Mouse (Mus musculus): ENCODE measurements at regions not wholly inside any gene's neighbourhood (a gene's known extent, or its start where the extent isn't known, plus 50 kb on each side); places are given as distances from the start of the nearest gene placed in this dataset.

GRCm38 (mm10) chr14:33789556-33789955, 133.8 kb upstream of the Gdf10 start:
- DNase-seq = no peak
- intact Hi-C loops (cut with DNase I) = no loop called here

DNA sequence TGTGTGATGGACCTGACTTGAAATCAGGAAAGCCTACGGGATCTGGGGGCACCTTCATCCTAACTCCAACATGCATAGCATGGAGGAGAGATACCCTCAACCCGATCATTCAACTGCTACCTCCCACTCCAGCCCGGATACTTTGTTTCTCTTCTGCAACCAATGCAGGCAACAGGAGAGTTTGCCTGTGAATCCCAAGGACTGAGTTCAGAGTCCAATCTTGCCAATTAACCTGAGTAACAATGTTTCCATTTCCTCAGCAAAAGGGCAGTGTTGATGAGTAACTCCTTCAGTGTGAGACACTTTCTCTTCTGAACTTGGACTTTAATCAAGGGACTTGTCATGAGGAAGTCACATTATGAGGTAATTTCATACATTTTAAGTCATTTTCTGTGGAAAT, 129.1 kb upstream of the Gdf10 start:
- no peak for DNase-seq
- intact Hi-C loops (cut with DNase I) = no loop called here

DNA sequence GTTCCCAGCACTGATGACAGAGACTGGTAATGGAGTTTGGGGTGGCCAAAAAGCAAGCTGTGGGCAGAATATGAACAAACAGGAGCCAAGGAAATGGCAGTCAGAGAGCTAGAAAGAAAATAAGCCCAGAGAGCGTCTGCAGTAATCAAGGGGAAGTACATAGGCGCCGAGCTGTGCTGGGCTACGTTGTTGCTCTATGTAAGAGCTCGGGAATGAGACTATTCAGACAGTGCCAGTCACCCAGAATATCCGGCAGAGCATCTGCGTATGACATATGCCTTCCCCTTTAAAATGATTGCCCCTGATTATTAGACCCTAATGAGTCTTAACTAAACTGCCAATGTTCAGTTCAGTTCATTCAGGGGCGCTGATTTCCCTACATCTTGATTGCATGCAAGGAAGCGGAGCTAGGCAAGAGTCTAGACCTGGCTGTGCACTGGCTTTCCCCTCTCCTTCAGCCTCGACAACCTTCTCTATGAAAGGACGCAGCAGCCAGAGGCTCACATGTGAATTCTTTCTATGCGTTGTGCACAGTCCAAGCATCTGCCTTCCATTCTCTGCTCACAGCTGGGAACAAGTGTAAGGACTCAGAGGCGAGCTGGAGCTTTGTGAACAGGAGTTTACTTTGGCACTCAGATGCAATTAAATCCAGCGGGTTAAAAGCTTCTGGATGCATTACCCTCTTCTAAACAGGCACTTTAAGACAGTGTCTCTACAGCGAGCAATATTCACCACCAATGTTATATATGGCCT, 125.7 kb upstream of the Gdf10 start:
- no peak for DNase-seq
- intact Hi-C loops (cut with DNase I) = no loop called here

DNA sequence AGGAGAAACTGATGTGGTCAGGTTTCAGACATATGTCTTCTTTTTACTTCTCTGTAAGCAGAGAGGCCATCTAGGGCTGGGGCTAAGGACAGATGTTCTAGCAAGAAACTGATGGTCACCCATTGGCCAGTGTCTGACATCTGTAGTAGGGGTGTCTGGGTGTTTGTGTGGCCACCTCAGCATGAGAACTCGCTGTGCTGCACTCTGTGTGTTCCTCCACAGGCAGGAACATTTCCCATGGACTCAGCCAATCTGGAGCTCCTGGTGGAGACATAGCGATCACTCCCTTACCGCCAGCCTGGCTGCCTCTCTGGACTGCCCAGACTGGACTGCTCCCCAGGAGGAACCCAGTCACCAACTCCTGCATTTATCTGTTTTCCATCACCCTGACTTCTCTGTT, 119.1 kb upstream of the Gdf10 start:
- intact Hi-C loops (cut with DNase I) = no loop called here
- DNase-seq = no peak

DNA sequence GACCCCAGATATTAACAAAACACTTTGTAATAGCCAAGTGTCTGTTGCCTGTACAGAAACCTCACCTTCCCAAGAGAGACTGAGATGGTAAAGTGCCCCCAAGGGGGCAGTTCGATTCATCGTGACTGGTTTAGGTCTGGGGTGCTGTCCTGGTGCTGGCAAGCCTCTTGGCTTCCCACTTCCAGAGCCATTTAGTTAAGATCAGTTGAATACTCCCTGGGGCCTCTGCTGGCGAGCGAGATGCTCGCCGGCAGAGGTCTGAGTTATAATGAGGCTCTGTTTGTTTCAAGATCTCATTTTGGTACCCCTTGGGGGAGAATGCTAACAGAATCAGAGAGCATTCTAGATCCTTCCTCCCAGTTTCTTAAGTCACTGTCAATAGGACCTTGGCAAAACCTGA, 118.7 kb upstream of the Gdf10 start:
- intact Hi-C loops (cut with DNase I) = no loop called here
- no peak for DNase-seq

DNA sequence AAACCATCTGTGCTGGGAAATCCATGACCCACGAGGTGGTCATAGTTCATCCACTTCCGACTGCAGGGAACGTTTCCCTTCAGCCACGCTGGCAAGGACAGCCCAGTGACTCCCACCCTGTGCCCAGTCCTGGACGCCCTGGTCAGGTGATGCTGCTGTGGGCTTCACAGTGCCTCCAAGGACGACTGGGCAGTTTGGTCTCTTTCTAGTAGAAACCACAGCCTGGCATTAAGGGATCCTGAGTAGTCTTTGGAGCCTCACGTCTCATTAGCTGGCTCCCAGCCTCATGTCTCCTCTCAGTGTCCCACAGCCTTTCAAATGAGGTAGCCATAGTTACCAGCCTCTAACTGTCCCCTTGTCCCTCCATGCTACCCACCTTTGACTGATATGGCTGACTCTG, 116.2 kb upstream of the Gdf10 start:
- DNase-seq = no peak
- intact Hi-C loops (cut with DNase I) = no loop called here

DNA sequence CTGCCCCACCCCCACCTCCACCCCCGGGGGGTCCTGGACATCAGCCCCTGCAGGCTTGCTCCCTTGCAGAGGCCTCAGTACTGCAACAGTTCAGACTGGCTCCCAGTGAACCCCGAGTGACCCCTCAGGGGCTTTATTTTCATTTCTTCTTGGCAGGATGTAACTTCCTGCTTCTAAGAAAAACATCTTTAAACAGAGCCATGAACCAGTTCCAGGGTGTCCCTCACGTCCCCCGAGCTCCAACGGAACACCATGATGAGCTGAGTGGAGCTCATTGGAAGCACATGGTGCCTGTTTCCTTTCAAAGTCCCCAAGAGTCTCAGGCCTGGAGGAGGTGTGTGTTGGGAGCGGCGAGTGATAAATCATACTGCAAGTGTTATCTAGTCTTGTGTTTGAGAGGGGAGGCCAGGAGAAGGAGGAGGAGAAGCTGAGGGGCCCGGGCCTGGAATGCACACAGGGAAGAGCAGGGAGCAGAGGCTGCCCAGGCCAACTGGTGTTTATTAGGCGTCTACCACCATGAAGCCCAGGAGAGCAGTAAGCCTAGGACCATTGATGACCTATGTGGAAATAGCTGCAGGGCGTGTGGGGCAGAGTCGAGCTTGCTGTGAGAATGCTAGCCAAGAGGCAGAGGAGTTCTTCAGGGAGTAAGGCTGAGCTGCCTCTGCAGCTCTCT, 114.7 kb upstream of the Gdf10 start:
- intact Hi-C loops (cut with DNase I) = no loop called here

GRCm38 (mm10) chr14:33810584-33810983, 112.8 kb upstream of the Gdf10 start:
- intact Hi-C loops (cut with DNase I) = no loop called here
- DNase-seq = no peak

More for the DNA sequence above, 114.7 kb upstream of the Gdf10 start:
- no peak for DNase-seq

DNA sequence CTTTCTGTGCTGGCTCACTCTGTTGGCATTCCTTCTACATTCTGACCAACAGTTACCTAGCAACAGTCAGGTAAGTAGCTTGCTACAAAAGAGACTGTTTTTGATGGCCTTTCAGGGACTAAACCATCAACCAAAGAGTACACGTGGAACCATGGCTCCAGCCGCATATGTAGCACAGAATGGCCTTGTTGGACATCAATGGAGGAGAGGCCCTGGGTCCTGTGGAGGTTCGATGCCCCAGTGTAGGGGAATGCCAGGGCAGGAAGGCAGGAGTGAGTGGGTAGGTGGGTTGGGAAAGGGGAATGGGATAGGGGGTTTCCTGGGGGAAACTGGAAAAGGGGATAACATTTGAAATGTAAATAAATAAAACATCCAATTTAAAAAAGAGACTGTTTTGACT, 112.1 kb upstream of the Gdf10 start:
- no peak for DNase-seq
- intact Hi-C loops (cut with DNase I) = no loop called here

DNA sequence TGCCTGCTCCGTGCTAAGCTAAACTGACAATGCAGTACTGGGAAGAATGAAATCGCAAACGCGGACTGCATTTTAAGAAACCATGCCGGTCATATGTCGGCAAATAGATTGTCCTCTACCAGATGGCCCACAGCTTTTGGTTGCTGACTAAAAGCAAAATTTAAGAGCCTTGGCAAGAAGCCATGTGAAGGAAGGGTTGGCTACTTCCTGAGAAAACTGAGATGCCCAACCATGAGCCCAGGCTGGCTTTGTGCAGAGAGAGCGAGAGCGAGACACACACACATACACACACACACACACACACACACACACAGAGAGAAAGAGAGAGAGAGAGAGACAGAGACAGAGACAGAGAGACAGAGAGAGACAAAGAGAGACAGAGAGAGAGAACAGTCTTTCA, 111.1 kb upstream of the Gdf10 start:
- no peak for DNase-seq
- intact Hi-C loops (cut with DNase I) = no loop called here

- DNase-seq = no peak
- intact Hi-C loops (cut with DNase I) = no loop called here
These were observed 110.6 kb upstream of the Gdf10 start for GRCm38 (mm10) chr14:33812772-33813171.

GRCm38 (mm10) chr14:33813274-33813673, 110.1 kb upstream of the Gdf10 start:
- no peak for DNase-seq
- intact Hi-C loops (cut with DNase I) = no loop called here

GRCm38 (mm10) chr14:33814107-33814506, 109.3 kb upstream of the Gdf10 start:
- intact Hi-C loops (cut with DNase I) = no loop called here
- DNase-seq = no peak

DNA sequence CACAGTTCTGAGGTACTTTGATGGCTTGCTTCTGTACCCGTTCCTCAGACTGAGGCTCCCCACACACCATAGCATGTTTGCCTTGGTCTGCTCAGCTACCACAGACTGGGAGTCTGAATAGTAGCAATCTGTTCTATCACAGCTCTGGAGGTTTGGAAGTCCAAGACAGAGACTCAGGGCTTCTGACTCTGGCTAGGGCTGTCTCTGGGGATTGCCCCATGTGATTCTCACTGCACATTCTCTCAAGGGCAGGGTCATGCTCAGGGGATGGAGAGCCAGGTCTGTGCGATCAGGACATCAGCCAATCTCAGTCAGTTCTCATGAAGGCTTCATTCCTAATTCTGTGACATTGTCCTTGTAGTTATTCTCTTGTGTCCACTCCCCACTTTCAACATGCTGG, 108.8 kb upstream of the Gdf10 start:
- intact Hi-C loops (cut with DNase I) = no loop called here
- DNase-seq = no peak

- no peak for DNase-seq
- intact Hi-C loops (cut with DNase I) = no loop called here
These were observed 102.7 kb upstream of the Gdf10 start for GRCm38 (mm10) chr14:33820541-33821260.

DNA sequence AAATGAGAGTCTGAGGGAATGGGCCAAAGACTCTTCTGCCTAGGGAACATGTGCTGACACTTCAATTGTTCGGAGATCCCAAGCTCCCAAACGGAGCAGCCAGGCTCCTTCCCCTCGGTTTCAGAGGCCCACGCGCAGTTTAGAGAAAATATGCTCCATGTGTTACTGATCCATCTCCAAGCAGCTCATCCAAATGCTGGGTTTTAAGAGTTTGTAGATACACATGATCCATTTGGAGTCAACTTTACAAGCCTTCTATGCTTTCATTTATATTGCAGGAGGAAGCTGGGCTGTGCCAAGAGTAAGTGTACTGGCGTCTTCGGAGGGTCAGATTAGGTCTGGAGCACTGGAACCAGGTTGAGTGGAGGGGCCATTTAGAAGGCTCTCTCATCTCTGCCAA, 102.0 kb upstream of the Gdf10 start:
- intact Hi-C loops (cut with DNase I) = no loop called here
- no peak for DNase-seq

DNA sequence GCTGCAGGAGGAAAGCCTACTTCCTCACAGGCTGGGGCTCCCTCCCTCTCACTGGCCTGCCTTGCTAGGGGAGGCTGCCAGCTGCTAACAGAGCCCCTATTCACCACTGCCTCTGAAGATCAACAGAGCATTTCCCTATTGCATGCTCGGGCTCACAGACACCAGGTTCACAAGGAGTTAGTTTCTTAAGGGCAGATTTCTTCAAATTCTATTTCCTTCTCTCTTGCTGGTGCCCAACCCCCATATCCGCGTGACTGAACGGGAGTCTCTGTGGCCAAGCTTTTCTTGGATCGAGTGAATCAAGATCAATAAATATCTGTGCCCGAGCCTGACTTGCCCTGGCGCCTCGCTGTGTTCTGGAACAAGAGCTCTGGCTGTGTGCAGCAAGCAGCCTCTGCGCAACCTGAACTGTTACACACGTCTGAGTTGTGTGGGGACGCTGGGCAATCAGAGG, 98.9 kb upstream of the Gdf10 start:
- DNase-seq = peak; percentile 45
- intact Hi-C loops (cut with DNase I) = no loop called here

GRCm38 (mm10) chr14:33826003-33826644, 97.3 kb upstream of the Gdf10 start:
- intact Hi-C loops (cut with DNase I) = no loop called here
- no peak for DNase-seq

DNA sequence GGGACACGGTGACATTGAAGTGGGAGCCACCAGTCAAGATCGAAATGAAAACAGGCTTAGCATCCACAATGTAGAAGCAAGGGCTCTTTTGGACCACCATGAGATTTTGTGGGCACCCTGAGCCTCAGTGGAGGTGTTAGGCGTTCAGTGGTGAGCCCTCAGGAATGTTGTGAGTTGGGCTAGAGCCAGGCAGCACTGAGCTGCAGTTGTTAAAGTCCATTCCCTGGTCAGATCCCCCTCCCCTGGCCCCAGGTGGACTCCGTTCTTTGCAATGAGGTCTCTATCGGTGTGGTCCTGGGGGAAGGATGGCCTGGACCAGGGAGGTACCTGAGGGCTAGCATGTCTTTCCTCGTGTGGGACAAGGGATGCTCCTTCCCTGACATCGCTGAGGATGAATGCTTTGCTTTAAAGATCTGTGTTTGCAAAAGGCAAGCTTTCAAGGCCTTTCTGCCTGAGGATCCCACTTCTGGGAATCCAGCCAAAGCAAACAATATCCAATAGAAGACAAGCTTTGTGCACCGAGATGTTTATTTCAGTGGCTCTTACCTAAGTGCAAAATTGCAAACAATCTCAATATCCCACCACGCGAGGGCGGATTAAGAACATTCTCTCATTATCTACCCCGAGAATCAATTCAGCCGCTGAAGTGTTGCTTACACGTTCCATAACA, 90.6 kb upstream of the Gdf10 start:
- intact Hi-C loops (cut with DNase I) = loop anchor here (10.0 kb wide), 2 partner anchors 62 to 92 kb away; partner anchors contain the start of gene Gdf10
- no peak for DNase-seq

DNA sequence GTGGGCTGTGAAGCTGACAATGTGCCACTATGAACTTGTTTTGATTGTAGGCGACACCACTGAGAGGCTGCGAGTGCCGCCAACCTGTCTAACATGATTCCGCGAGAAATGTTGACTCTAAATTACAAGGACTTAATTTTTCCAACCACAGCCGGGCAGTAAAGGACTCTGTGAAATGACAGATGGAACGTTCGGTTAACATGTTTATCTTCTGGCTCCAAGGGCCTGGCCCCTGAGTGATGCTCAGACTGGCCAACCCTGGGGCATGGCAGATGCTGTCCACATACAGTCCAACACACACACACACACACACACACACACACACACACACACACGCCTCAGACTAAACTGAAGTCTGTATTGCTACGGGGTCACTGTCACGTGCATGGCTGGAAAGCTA, 87.0 kb upstream of the Gdf10 start:
- intact Hi-C loops (cut with DNase I) = loop anchor here (10.0 kb wide), 2 partner anchors 58 to 88 kb away; partner anchors contain the start of gene Gdf10
- peak; percentile 21 for DNase-seq

DNA sequence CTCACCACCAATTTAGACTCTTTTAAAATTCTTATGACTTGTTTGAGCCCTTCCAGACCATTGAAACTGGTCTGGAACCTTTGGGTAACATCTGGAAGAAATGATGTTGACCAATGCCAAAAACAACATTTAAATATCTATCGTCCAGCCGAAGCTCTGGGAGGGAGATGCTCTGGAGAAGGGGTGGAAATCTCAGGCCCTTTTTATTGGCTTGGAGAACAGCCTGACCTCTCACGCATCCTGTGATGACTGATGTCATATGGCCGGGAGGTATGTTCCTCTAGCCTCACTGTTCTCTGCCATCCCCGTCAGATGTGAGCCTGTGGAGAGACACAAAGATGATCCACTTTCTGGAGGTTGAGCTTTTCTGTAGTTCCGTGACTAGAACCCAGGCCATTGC, 81.6 kb upstream of the Gdf10 start:
- no peak for DNase-seq
- intact Hi-C loops (cut with DNase I) = no loop called here

Measured in left cerebral cortex, postnatal 4 days (tissue).